Mouse (Mus musculus) left cerebral cortex, adult 8-10 months (tissue): ENCODE data around the gene Ccdc136. TPM values are rescaled to one million over a fixed set of nuclear protein-coding genes. Genes with fewer than 3 reads are reported as not detected.

Experiments used
- DNase-seq, 2 experiments: peaks; one replicate each; pipeline ENCODE4 v3.0.0; 2022; ENCODE audit warnings: low spot score in 2 of 2
- microRNA-seq, 2 experiments: library from miRNA; unstranded; fragments of <30 nt; microRNA quantifications; one replicate each; pipeline ENCODE4 v1.2.0; 2022
- total RNA-seq, 4 experiments: library from RNA; stranded (reverse); gene quantifications; 2 replicates each; pipeline ENCODE4 v1.2.4; 2022

The Ccdc136 gene
- total RNA-seq, 4 experiments from 2014 or later = 87.5 to 111 (median 103) TPM

- DNase-seq = no peak
Observed at GRCm38 (mm10) chr6:29436461-29436934, 40.4 kb downstream of the Ccdc136 start.

- DNase-seq = peak in 1 of 2 experiments; percentile 28
Observed at GRCm38 (mm10) chr6:29439251-29439650, 43.1 kb downstream of the Ccdc136 start.

- no peak for DNase-seq
Observed at GRCm38 (mm10) chr6:29439789-29440188, 43.7 kb downstream of the Ccdc136 start.

GRCm38 (mm10) chr6:29444773-29445172, 48.7 kb downstream of the Ccdc136 start:
- no peak for DNase-seq

GRCm38 (mm10) chr6:29445354-29445753, 49.2 kb downstream of the Ccdc136 start:
- no peak for DNase-seq

GRCm38 (mm10) chr6:29449858-29450257, 53.7 kb downstream of the Ccdc136 start:
- DNase-seq = no peak

GRCm38 (mm10) chr6:29450667-29451066, 54.6 kb downstream of the Ccdc136 start:
- no peak for DNase-seq

- DNase-seq = no peak
Observed at GRCm38 (mm10) chr6:29461502-29461901, 65.4 kb downstream of the Ccdc136 start.

GRCm38 (mm10) chr6:29463388-29463787, 67.3 kb downstream of the Ccdc136 start:
- no peak for DNase-seq

- peak; percentile 82 to 90 for DNase-seq
Observed at GRCm38 (mm10) chr6:29467583-29468354, 71.7 kb downstream of the Ccdc136 start, which contains the start of gene Atp6v1f. Atp6v1f (plus strand) TSS chr6:29467718.

- DNase-seq = no peak
Observed at GRCm38 (mm10) chr6:29468851-29469250, 72.7 kb downstream of the Ccdc136 start.

GRCm38 (mm10) chr6:29471137-29471536, 75.0 kb downstream of the Ccdc136 start, which contains the start of gene Atp6v1fnb:
Atp6v1fnb (plus strand) TSS chr6:29471437.
- no peak for DNase-seq

- peak; percentile 52 to 81 for DNase-seq
Observed at GRCm38 (mm10) chr6:29473941-29474691, 78.0 kb downstream of the Ccdc136 start.

GRCm38 (mm10) chr6:29474736-29475135, 78.6 kb downstream of the Ccdc136 start:
- DNase-seq = no peak

Small RNA genes lying within 50 kb of the gene (microRNA-seq; reads per million reads assigned to microRNA genes)
- gene Gm26220 = 0.66 to 1.7 reads per million in 2 experiments
- gene Gm44354 = 0 reads per million in 2 experiments

Other genes with a start within 250 kb of the Ccdc136 start
- gene Rbm28, start 231.3 kb upstream of the Ccdc136 start, total RNA-seq = 10 to 100 TPM; 29.5 to 37.0 (median 34.2) TPM
- 1 to 10 TPM; 3.8 to 4.7 (median 4.4) TPM for gene Prrt4, start 216.7 kb upstream of the Ccdc136 start, total RNA-seq
- 10 to 100 TPM; 52.5 to 72.2 (median 59.0) TPM for gene Impdh1, start 179.9 kb upstream of the Ccdc136 start, total RNA-seq
- 1 to 10 TPM; 5.2 to 8.6 (median 6.1) TPM for gene Hilpda, start 123.8 kb upstream of the Ccdc136 start, total RNA-seq
- under 1 TPM in 3 of 4 experiments, not detected in 1; 0.57 to 0.68 (median 0.67) TPM for gene Fam71f2, start 116.7 kb upstream of the Ccdc136 start, total RNA-seq
- not detected for gene Fam71f1, start 77.2 kb upstream of the Ccdc136 start, total RNA-seq
- 10 to 100 TPM; 63.5 to 67.6 (median 64.3) TPM for gene Calu, start 48.2 kb upstream of the Ccdc136 start, total RNA-seq
- gene Opn1sw, start 7.8 kb upstream of the Ccdc136 start, total RNA-seq = under 1 TPM in 3 of 4 experiments, not detected in 1; 0.37 to 0.87 (median 0.44) TPM
- 1 to 10 TPM; 1.9 to 3.9 (median 2.9) TPM for gene Flnc, start 36.9 kb downstream of the Ccdc136 start, total RNA-seq
- gene Atp6v1f, start 71.4 kb downstream of the Ccdc136 start, total RNA-seq = 100 to 1,000 TPM; 249 to 281 (median 259) TPM
- gene Atp6v1fnb, start 75.1 kb downstream of the Ccdc136 start, total RNA-seq = under 1 TPM in 2 of 4 experiments, not detected in 2; 0.57 to 0.89 TPM
- 1 to 10 TPM in 3 of 4 experiments, under 1 TPM in 1; 0.78 to 1.2 (median 1.1) TPM for gene Kcp, start 111.6 kb downstream of the Ccdc136 start, total RNA-seq
- 10 to 100 TPM in 1 of 4 experiments, 1 to 10 TPM in 3; 4.7 to 10.3 (median 6.5) TPM for gene Irf5, start 130.3 kb downstream of the Ccdc136 start, total RNA-seq
- gene Tnpo3, start 213.6 kb downstream of the Ccdc136 start, total RNA-seq = 10 to 100 TPM; 64.5 to 75.1 (median 70.3) TPM